Mouse (Mus musculus) adrenal gland, adult 18-20 months (tissue): ENCODE measurements at regions not wholly inside any gene's neighbourhood (a gene's known extent, or its start where the extent isn't known, plus 50 kb on each side); places are given as distances from the start of the nearest gene placed in this dataset.

Experiments
- DNase-seq, 2 experiments: peaks; one replicate each; pipeline ENCODE4 v3.0.0; 2021 to 2022; ENCODE audit warnings: low spot score in 2 of 2

DNA sequence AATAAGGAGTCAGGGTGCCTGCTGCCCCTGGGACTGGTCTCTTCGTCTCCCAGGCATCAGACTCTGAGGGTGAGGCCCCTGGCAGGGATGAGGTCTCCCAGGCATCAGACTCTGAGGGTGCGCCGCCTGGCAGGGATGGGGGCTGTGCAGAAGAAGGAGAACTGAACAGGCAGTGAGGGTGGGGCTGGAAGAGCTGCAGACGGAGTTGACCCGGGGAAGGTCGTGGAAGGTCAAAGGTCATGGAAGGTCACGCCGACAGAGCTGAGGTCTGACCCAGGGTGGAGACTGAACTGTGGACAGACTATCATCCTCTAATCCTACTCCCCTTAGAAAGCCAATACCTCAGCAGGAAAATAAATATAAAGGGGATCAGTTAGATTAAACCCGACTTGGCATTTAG lies 50.6 kb upstream of the Grik3 start:
- no peak for DNase-seq

DNA sequence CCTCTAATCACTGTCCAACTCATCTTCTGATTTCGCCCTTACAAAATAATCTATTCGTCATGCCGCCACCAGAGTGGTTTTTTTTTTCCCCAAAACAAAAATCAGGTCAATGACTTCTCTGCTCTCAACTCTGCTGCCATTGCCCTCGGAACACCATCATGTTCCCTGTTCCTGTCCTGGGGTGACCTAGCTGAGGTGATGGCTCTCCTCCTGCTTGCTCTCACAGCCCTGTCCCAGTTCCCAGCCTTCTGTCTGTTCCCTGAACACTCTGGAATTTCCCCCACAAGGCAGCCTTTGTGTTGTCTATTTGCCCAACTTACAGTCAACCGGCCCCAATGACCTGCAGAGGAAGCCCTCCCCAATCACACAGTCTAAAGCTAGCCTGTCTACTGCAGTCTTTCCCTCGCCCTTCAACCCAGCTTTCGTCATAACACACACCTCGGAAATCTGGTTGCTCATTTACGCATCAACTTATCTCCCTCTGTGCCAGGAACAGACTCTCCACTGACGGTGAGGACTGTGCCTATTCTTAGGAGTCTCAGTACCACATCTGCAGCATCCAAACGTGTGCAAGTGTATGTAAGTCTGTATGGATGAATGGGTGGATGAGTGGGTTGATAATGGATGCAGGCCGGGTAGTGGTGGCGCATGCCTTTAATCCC lies 53.2 kb upstream of the Grik3 start:
- DNase-seq: no peak

DNA sequence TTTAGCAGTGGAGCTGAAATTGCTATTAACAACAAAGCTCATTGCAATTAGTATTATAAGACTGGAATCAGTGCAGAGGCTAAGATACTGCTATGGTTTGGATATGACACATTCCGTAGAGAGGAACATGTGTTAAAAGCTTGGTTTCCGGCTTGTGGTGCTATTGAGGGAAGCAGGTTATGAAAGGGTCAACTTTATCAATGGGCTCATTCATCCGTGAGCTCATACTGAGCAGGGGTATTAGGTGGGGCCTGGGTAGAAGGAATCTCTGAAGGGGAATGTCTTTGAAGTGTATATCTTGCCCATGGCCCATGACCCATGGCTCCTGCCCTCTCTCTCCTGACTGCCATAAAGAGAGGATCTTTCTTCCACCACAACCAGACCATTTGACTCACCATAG lies 57.0 kb upstream of the Grik3 start:
- DNase-seq: no peak

DNA sequence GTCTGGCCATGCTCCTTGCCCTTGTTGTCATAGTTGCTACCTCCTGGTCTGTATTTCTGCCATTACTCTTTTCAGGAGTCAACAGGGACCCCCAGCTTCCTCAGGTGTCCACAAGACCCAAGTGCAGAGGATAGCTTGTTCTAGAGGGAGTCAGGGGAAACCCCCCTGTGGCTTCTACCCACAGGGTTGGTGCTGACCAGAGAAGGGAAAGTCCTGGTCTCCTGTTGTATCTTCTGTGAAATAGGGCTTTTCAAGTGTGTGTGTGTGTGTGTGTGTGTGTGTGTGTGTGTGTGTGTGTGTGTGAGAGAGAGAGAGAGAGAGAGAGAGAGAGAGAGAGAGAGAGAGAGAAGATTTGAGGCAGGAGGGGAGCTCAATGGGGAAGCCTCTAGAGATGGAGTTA lies 58.9 kb upstream of the Grik3 start:
- DNase-seq: no peak

DNA sequence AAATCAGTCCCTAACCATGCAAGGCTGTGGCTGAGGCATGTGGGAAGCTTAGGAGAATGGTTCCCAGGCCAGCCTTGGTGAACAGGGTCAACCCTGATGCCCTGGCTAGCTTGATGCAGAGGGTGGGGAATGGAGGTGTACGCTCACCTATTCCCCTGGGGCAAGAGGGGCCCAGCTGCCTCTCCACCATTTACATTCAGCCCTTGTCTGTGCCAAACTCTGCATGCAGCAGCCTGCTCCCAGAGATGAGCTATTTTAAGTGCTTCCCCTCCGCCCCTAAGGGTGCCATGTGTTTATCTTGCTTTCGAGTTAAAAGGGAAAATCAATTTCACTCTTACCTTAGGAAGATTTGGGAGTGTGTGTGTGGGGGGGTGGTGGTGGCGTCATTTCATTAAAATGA lies 59.7 kb upstream of the Grik3 start:
- DNase-seq: no peak

DNA sequence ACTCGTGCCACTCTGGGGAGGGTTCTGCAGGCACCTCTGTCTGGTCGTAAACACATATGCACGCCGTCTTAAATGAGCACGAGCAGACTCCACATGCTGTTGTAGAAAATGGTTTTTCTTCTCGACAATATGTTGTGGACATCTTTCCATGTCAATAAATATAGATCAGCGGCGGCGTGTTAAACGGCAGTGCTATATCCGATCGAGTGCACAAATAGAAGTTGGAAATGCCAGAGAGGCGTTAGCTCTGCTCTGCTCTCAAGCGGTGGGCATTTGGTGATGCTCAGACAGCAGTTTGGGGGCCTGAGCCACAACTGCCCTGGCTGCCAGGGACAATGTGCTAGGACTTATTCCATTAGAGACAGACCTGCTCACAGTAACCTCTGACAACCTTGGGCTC lies 61.8 kb upstream of the Grik3 start:
- no peak for DNase-seq

DNA sequence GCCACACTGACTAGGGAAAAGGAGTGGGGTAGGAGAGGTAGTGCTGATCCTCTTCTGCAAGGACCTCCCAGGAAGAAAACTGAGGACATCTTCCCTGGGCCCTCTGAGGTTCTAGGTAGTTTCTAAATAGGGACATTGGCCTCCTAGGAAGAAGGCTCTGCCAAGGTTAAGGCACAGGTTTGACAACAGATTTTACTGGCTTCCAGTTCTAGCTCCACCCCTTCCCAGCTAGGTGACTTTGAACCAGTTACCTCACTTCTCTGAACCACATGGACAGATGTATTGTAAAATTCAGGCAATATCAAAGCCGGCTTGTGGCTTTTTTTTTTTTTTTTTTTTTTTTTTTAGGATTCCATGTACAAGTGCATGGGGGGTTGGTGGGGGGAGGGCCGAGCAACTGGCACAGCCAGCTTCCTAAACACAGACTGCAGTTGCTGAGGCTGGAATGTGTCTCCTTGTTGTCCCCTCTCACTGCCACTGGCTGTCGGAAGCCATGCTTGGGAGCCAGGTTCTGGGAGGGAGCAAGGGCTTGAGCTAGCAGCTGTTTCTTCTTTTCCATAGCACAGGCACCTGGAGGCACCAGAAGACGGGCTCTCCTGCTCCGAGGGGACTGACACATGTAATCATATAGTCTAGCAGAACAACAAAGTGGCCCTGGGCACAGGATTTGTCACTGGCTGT lies 69.8 kb upstream of the Grik3 start:
- DNase-seq: no peak

DNA sequence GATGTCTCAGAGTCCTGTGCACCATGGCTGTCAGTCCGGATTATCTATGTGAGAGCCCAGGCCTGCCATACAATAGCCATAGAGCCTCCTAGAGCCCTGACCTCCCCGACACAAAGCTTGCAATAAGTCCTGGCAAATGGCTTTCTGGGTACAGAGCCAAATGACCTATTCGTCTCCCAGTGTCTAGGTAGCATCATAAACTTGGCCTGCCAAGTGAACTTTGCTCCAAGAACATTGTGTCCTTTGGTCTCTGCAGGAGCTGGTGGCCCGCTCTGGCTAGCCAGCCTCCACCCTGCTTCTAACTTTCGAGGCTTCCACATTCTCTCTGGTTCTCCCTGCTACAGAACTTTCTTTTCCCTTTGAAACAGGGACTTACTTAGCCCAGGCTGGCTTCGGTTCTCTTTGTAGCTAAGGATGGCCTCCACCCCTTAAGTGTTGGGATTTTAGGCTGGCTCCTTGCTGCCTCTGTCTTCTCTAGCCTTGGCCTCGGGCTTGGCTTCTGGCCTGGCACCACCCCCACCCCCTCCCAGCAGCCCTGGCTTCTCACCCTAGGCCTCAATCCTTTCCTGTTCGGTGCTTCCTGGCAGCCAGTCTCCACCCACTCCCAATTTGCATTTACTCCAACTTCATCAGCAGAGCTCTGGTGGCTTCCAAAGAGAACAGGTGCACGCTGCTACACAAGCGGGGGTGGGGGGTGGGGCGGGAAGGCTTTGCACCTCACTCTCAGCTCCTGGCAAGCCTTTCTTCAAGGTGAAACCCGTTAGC lies 70.8 kb upstream of the Grik3 start:
- DNase-seq: no peak

DNA sequence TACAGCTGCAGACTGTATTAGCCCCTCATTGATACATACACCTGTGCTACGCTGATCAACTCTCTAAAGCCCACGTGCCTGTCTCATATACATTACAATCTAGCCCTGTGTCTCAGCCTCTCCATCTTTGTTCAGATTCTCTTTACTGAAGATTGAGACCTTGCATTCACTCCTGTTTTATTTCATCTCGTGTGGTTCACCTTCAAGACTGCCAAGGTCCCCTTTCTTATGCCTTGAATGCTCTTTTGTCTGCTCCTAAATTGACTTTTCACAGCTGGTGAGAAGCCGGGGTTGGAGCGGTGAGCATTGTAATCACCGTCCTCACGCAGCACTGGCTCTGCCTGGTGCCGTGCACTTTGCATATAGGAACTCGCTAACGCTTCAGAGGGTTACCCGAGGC lies 75.2 kb upstream of the Grik3 start:
- no peak for DNase-seq

DNA sequence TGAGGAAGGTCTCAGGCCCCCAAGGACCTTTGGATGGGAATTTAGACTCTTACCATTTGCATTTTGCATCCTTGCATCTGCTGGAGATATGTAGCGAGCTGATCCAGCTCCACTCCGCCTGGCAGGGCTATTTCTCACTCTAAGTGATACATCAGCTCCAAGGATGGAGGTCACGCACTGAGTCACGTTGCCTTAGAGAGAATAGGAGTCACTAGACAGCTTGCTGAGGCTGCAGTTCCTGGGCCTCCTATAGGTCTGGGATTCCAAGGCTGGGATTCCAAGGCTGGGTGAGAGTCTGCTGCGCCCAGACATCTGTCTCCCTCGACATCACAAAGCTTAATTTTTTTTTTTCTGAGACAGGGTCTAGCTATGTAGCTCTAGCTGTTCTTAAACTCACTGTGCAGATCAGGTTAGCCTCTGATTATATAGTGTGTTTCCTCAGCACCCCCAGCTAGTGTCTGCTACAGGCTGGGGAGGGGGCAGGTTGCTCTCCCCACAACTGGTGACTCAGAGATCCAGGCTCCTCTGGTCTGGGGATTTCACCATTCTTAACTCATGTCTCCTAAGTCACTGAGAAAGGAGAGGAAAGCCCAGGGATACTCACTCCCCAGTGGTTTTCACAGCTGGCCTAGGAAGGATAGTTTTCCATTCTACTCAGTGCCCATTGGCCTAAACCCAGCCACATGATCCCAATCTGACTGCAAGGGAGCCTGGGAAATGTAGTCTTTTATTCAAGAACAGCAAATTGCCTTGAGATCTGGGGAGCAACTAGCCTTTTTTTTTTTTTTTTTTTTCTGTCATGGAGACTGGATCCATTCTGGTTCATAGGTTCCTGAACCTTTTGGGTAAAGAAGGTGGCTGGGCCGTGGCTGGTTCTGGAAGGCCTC lies 76.4 kb upstream of the Grik3 start:
- DNase-seq: peak; percentile 25 to 46

DNA sequence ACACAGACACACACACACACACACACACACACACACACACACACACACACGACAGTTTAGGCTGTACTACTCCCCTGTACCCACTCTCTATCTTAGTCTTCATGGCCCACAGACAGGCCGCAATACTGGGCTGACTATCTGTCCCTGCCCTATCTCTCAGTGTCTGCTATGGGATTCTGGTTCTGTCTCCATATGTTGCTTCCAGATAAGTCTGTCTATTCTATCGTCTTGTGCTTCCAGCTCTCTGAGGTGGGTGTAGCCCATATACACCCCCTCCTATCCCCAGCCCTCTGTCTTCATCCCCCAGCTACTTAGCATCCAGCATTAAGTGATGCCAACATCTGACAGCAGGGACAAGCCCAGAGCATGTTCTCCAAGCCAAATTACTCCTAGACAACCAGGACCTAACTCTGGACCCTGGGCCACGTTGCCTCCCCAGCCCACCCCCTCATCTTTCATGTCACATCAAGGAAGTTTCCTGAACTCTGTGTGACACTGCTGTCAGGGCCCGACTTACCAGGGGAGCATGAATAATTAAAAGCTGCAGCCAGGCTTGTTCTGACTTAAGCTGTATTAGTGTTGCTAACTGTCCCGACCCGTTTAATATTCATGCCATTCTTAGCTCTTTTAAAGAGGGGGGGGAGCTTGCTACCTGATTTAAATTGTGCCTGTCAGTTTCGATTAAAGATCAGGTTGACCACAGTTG lies 79.6 kb upstream of the Grik3 start:
- no peak for DNase-seq

DNA sequence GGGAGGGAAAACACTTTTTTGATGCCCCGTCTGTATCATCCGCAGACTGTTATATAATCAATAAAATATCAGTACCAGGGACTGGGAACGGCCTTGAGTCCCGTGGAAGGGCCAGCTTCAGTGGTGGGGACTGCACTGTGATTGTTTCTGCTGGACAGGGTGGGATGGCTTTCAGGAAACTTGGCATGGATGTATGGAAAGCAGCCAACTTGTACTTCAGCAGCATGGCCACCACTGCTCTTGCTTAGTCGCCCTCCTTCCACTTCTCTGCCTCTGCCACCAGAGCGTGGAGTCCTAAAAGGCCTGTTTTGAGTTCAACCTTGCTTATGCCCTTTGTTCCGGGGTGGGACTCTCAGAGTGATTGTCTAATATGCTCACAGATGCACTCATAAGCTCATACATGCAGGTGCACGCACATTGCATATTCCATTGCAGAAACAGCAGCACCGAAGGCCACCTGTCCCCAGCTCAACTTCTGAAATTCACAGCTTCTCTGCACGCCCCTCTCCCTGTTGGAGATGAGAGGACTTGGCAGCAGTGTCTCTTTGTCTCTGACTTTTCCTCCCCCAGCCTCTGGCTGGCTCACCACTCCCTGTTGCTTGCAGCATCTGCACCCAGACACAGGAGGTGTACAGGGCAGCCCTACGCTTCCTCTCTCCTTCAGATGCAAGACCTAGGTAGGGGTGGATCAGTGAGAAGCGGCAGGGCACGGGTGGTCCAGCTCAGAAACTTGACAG lies 91.0 kb upstream of the Grik3 start:
- no peak for DNase-seq

DNA sequence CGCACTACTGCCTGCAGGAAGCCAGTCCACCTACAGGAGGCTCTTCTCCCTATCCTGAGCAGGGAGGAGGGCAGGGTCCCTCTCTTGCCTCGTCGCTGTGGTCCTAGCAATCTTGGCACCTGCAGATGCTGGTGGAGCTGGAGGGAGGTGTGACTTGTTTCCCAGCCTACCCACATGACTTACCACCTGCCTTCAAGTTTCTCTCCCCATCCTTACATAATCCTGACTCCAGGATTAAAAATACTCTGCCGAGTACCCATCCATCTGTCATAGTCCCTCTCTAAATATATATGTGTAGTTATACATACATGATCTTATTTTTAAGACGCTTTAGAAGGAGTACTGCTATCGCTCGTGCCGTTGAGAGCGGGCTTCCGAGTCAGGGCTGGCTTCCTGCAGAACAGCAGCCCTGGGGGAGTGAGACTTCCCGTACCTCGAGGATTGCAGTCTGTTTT lies 93.5 kb upstream of the Grik3 start:
- DNase-seq: no peak

DNA sequence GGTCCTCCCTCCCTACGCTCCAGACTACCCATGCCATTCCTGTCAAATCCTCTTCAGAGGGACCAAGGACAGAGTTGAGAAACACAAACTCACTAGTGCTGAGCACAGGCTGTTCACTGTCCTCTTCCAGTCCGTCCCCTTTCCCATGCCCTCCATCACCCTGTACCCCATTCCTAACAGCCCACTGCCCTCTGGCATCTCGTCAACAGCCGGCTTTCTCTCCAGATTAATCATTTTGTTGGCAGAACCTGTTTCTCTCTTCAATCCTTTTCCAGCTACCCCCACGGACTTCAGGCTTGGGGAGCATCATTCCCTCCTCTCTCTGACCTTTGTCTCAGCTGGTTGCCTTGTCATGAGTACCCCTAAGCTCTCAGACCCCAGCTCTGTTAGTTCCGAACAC lies 99.2 kb upstream of the Grik3 start:
- DNase-seq: no peak

DNA sequence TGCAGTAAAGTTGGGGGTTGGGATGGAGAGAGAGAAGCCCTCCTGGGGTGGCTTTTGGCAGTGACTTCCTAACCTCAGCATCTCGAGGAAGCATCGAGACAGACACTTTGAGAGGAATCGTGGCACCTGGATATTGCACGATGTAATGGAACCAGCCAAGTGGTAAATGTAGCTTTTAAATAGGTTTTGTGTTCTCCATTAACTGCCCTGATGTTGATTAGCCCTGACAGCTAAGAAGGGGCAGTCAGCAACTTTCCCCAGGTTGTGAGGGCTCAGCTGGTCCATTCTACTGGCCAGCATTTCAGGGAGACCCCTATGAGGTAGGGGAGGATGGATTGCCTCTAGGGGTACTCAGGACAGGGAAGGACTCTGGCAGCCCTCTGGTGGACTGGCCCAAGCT lies 104.7 kb upstream of the Grik3 start:
- DNase-seq: no peak

DNA sequence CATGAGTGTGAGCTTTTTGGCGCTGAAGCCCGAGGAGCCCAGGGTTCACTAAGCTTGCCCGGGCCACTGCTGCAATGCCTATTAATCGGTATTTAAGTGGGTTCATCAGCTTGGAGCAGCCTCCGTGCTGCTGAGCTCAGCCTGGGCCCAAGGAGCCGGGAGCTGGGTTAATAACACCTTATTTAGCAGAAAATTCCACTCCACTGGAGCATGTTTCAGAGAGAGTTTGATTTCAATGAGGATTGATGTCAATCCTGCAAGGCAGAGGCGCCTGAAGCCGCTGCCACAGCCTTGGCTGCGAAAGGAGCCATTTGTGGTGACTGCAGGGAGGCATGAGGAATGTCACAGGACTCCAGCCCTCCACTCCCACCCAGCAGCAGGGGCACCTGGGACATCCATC lies 126.5 kb upstream of the Grik3 start:
- no peak for DNase-seq

DNA sequence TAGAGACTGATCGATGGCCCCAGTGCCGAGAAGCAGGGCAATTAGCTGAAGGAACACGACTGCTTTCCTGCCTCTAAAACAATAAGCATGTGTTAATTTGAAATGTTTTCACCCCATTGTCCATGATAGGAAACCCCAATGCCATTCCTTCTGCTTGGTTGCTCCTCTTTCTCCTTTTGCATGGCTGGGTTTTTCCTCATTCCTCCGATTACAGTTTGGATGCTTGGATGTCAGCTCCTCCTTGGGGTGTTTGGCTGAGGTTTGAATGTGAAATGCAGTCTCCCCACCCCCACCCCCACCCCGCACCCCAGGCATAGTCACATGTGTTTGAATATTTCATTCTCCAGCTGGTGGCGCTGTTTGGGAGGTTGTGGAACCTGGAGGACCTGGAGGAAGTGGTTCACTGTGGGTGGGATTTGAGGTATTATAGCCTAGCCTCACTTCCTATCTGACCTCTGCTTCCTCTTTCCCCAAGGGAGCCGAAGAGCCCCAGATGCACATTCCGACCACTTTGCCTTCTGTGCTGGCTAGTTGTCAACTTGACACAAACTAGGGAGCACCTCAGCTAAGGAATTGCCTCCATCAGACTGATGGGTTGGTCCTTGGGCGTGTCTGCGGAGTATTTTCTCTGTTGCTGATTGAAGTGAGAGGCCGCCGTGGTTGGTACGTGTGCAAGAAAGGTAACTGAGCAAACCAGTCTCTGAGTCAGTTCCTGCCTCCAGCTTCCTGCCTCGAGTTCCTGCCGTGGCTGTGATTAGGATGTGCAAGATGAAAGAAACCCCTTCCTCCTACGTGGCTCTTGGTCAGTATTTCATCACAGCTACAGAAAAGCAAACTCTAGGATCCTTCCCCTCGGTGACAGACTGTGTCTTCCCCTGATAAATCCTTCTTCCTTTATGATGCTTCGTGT lies 128.6 kb upstream of the Grik3 start:
- no peak for DNase-seq

DNA sequence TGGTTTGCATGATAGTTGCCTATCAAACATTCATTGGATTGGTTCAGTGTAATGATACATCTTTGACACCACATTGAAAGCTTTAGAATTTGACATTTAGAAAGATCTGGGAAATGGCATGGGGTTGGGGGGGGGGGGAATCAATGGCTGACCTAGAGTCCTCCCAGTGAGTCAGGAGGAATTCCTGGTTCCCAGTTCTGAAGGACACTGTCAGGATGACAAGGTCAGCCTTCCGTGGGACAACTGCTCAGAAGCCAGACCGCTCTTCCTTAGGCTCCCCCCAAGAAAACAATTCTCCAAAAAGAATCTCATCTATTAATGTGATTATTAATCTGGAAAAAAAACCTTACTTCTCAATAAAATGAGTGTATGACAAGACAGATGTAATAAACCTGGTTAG lies 132.1 kb upstream of the Grik3 start:
- DNase-seq: peak in 1 of 2 experiments; percentile 9

DNA sequence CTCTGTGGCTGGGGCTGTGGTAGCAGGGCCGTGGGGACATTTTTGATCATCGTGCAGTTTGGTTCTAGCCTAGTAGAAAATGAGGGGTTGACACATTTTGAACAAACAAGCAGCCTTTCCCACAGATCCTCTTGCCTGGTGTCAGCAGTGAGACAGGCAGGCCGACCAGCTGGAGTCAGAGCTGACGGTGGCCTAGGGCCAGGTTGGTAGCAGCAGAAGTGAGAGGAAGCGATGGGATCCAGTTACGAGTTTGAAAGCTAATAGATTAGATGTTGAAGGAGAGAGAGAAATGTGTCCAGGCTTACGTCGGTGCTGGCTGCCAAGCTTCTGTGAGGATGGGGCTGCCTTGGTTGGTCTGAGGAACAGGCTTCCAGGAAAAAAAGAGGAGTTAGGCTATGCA lies 134.1 kb upstream of the Grik3 start:
- DNase-seq: peak in 1 of 2 experiments; percentile 14
